Mouse (Mus musculus): ENCODE results near the gene Cds1. TPM values are rescaled to one million over a fixed set of nuclear protein-coding genes. Genes with fewer than 3 reads are reported as not detected.

The Cds1 gene
- polyA plus RNA-seq, 1 experiment from 2014 or later: 3.6 TPM

DNA sequence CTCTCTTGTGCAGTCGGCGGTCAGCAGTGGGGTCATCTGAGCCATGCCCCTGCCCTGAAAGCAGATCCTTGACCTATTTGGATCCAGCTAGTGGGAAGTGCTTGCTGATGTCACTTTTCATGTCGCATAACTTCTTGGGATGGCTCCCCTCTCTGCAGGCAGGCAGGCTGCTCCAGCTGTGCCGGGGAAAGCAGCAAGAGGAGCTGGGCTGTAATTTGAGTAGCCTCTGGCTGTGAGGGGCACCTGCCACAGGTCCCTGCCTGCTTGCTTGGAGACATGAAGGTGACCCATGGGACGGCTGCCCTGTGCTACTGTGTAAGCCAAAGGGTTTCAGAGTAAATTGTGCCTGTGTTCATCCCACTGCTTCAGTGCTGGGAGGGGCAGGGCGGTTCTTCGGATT, 54.9 kb downstream of the Cds1 start:
- ATAC-seq (ENCODE audit: low FRiP score): no peak
- H3K9ac ChIP-seq: no peak overlapping the region
- no peaks in the 10 kb centered on the region for H3K36me3 ChIP-seq
- no peak overlapping the region for H3K4me2 ChIP-seq
- H3K4me3 ChIP-seq: no peak overlapping the region
- H3K9me3 ChIP-seq: no peaks in the 10 kb centered on the region
- peaks cover 14% of the 10 kb centered on the region; the same call in 1 of the 2 replicates for H3K27me3 ChIP-seq
- no peak overlapping the region for H3K27ac ChIP-seq
- 13% methylated on average over 7 of the region's 7 CpGs for WGBS
- H3K4me1 ChIP-seq (replicated peaks): 0 out of 2 replicates have a peak, but pooled peaks cover 2% of the 10 kb centered on the region

DNA sequence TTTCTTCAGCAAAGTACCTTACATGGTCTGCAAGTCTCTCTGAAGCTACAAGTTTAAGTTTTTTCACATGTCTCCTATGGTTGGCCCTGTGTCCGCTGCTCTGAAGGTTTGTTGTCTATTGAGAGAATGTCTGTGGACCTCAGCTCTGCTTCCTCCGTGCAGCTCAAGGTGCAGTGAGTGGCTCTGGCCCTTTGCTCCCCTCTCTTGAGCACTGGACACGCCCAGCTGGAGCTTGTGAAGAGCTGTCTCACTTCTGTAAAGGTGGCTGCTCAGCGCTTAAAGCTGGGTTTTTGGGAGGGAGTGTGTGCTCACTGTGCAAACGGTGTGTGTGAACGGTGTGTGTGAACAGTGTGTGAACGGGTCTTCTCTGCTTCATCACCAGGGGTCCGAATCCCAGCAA, 56.1 kb downstream of the Cds1 start:
- Histone ChIP-seq H3K4me3 (no peak overlapping the region), H3K4me1 (replicated peaks) (peaks cover 11% of the 10 kb centered on the region), H3K9ac (no peak overlapping the region), H3K36me3 (no peaks in the 10 kb centered on the region), H3K27me3 (peaks cover 14% of the 10 kb centered on the region; the same call in 1 of the 2 replicates), H3K9me3 (no peaks in the 10 kb centered on the region), H3K27ac (no peak overlapping the region), H3K4me2 (no peak overlapping the region)
- WGBS: 68% methylated on average over 8 of the region's 8 CpGs
- ATAC-seq (ENCODE audit: low FRiP score): no peak

DNA sequence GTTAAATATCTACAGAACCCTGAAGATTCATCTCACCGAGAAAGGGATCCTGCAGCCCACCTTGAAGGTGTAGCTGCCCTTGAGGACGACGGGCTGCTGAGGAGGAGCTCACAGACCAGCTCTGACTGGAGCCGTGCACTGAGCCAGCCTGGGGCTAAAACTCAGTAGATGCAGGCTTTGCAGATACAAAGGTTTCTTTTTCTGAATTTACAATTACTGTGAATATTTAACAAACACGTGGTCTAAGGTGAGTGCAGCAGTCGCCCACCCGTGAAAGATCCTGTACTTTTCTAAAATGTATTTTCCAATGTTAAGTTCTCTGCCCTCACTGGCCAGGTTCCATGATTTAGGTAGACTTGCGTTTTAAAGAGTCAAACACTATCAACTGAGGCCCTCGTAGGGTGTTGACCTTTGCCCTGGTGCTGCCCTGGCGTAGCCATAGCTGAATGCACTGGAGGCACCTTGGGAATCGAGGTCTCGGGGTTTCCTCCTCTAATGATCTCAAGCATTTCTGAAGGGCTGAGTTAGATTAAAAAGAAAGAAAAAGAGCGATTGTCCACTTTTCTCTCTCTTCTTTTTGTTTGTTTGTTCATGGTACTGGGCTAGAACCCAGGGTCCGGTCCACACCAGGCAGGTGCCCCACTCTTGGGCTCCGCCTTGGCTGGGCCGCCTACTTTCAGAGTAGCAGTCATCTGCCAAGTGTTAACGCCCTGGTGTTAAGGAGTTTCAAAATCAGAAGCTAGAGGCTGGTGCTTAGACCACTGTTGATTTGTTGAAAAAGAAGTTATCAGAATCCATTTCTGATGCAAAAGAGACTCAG, 56.8 kb downstream of the Cds1 start:
- Histone ChIP-seq H3K9ac (no peak overlapping the region), H3K4me3 (no peak overlapping the region), H3K27ac (no peak overlapping the region), H3K4me1 (replicated peaks) (peaks cover 16% of the 10 kb centered on the region), H3K36me3 (no peaks in the 10 kb centered on the region), H3K4me2 (no peak overlapping the region), H3K9me3 (no peaks in the 10 kb centered on the region), H3K27me3 (peaks cover 14% of the 10 kb centered on the region; the same call in 1 of the 2 replicates)
- no peak for ATAC-seq (ENCODE audit: low FRiP score)
- 69% methylated on average over 17 of the region's 17 CpGs for WGBS

DNA sequence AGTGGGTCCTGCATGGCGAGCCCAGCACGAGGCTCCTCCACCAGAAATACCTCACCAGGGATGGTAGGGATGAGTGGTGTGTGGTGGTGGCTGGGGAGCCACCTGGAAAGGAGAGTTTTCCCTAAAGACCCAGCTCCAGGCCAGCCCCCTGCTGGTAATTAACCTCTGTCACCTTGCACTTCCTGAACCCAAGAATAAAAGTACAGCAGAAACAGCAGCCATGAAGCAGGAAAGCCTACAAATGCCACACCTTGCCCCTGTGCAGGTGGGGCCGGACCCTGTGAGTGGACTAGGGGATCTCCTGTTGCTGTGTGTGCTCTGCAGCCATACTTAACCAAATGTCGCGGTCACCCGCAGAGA, 57.4 kb downstream of the Cds1 start:
- 41% methylated on average over 6 of the region's 6 CpGs for WGBS
- H3K9me3 ChIP-seq: no peaks in the 10 kb centered on the region
- ATAC-seq (ENCODE audit: low FRiP score): no peak
- no peak overlapping the region for H3K4me3 ChIP-seq
- no peaks in the 10 kb centered on the region for H3K36me3 ChIP-seq
- H3K9ac ChIP-seq: no peak overlapping the region
- no peak overlapping the region for H3K4me2 ChIP-seq
- peaks cover 14% of the 10 kb centered on the region; the same call in 1 of the 2 replicates for H3K27me3 ChIP-seq
- H3K27ac ChIP-seq: no peak overlapping the region
- H3K4me1 ChIP-seq (replicated peaks): peaks cover 22% of the 10 kb centered on the region

DNA sequence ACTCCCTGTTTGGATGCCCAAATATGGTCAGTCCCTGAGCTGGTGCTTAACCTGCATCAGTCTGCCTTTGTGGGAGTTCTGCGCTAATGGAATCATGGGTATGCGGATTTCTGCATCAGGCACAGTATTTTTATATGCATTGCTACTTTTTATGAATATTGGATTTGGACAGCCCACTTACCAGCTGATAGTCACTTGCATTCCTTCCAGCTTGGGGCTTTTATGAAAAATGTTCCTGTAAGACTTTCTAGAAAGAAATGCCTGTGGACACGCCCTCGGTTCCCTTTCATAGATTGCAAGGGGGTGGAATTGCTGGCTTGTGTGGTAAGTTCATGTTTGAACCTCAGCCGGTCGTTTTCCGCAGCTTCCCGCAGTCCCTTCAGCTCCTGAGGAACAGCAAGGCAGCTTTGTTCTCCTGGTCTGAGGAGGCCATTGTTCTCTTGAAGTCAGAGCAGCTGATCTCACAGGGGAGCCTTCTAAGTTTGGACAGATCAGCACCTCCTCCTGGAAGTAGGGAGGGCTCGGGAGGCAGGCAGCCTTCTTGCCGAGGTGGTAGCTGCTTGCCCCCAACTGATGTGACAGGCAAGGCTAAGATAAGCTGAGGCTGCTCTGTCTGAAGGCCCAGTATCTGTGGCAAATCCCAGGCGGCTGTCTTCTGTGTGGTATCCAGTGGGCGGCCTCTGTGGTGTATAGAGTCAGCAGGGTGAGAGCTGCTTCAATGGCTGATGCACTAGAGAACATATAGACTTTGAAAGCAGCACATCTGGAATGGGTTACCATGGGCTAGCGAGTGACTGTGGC, 60.4 kb downstream of the Cds1 start:
- H3K9ac ChIP-seq: no peak overlapping the region
- H3K9me3 ChIP-seq: no peaks in the 10 kb centered on the region
- H3K4me2 ChIP-seq: no peak overlapping the region
- 0 out of 2 replicates have a peak overlapping the region, but pooled peaks have one; percentile 18 for H3K27ac ChIP-seq
- H3K27me3 ChIP-seq: peaks cover 14% of the 10 kb centered on the region; the same call in 1 of the 2 replicates
- no peak for ATAC-seq (ENCODE audit: low FRiP score)
- no peaks in the 10 kb centered on the region for H3K36me3 ChIP-seq
- no peak overlapping the region for H3K4me3 ChIP-seq
- H3K4me1 ChIP-seq (replicated peaks): peaks cover 23% of the 10 kb centered on the region
- 18% methylated on average over 13 of the region's 13 CpGs for WGBS

DNA sequence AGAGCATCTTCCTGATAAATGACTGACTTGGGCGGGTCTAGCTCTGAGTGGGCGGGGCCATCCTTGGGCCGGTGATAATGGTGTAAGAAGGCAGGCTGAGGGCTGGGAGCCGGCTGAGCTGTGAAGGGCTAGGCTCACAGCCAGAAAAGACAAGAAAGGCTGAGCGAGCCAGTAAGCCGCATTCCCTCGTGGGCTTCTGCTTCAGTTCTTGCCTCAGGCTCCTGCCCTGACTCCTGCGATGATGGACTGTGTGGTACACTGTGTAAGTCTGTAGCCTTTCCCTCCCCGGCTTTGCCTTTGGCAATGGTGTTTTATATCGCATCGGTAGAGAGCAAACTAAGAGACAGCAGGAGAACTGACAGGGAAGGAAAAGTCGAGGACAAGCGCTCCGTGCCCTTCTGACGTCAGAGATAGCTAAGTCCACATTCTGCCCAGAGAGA, 61.6 kb downstream of the Cds1 start:
- peak; percentile 70 for ATAC-seq (ENCODE audit: low FRiP score)
- Histone ChIP-seq H3K4me1 (replicated peaks) (peaks cover 23% of the 10 kb centered on the region), H3K27me3 (peaks cover 12% of the 10 kb centered on the region; the same call in 1 of the 2 replicates), H3K27ac (no peak overlapping the region), H3K9me3 (no peaks in the 10 kb centered on the region), H3K36me3 (peaks cover 5% of the 10 kb centered on the region), H3K9ac (peak overlapping the region; percentile 60; the same call in 1 of the 2 replicates), H3K4me3 (peak overlapping the region; percentile 15), H3K4me2 (peak overlapping the region; percentile 43)
- WGBS: 3% methylated on average over 15 of the region's 15 CpGs

DNA sequence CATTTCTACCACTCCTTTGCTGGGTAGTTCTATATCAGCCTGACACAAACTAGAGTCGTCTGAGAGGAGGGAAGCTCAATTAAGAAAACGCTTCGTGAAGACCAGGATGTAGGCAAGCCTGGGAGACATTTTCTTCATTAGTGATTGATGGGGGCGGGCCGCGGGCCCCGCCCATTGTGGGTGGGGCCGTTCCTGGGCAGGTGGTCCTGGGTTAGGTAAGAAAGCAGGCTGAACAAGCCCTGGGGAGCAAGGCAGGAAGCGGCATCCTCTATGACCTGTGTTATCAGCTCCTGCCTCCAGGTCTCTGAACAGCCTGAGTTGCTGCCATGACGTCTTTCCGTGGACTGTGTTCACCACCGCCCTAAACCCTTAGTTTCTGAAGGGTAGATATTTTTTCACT, 62.5 kb downstream of the Cds1 start:
- Histone ChIP-seq H3K9ac (no peak overlapping the region), H3K36me3 (peaks cover 14% of the 10 kb centered on the region), H3K27me3 (peaks cover 7% of the 10 kb centered on the region; the same call in 1 of the 2 replicates), H3K4me2 (no peak overlapping the region), H3K4me3 (no peak overlapping the region), H3K4me1 (replicated peaks) (peaks cover 23% of the 10 kb centered on the region), H3K27ac (no peak overlapping the region), H3K9me3 (no peaks in the 10 kb centered on the region)
- no peak for ATAC-seq (ENCODE audit: low FRiP score)
- WGBS: 44% methylated on average over 12 of the region's 12 CpGs

DNA sequence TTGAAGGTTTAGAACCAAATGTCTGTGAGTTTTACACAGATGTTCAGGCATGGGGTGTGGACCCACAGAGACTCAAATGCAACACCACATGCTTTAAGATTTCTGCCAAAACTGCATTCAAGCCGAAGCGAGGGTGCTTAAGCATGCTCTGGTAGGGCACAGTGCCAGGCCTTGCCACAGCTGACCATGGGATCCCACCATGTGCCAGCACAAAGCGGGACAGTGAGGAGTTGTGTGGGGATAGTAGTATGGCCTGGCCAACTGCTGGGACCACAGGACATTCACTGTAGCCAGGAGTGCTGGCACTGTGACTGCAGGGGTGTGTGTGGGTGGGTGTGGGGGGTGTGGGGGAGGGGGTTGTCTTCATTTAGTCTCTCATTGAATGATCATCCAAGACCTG, 64.0 kb downstream of the Cds1 start:
- no peak overlapping the region for H3K4me2 ChIP-seq
- no peaks in the 10 kb centered on the region for H3K9me3 ChIP-seq
- no peak for ATAC-seq (ENCODE audit: low FRiP score)
- no peak overlapping the region for H3K27ac ChIP-seq
- WGBS: 79% methylated on average over 3 of the region's 3 CpGs
- H3K36me3 ChIP-seq: peaks cover 23% of the 10 kb centered on the region
- H3K4me1 ChIP-seq (replicated peaks): peaks cover 23% of the 10 kb centered on the region
- H3K4me3 ChIP-seq: no peak overlapping the region
- no peak overlapping the region for H3K9ac ChIP-seq
- H3K27me3 ChIP-seq: no peaks in the 10 kb centered on the region

DNA sequence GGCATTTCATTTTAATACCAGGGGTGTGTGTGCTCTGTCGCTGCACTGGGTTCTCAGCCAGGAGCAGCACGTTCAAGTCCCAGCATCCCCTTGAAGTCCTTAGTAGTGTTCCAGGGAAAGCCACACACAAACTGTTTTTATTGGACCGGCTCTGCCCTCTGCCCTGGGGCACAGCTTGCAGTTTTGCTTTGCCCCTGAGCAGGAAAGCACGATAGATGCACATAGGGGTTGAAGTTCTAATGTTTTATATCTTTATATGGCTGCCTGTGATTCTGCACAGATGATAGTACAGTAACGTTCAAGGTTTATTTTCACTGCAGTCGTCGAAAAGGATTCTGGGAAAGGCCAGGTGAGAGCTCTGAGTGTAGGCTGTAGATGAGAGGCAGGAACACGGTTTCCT, 65.2 kb downstream of the Cds1 start:
- ATAC-seq (ENCODE audit: low FRiP score): no peak
- Histone ChIP-seq H3K9me3 (no peaks in the 10 kb centered on the region), H3K4me2 (no peak overlapping the region), H3K4me3 (no peak overlapping the region), H3K4me1 (replicated peaks) (peaks cover 20% of the 10 kb centered on the region), H3K9ac (no peak overlapping the region), H3K27ac (no peak overlapping the region), H3K36me3 (peaks cover 31% of the 10 kb centered on the region), H3K27me3 (no peaks in the 10 kb centered on the region)
- 88% methylated on average over 8 of the region's 8 CpGs for WGBS

DNA sequence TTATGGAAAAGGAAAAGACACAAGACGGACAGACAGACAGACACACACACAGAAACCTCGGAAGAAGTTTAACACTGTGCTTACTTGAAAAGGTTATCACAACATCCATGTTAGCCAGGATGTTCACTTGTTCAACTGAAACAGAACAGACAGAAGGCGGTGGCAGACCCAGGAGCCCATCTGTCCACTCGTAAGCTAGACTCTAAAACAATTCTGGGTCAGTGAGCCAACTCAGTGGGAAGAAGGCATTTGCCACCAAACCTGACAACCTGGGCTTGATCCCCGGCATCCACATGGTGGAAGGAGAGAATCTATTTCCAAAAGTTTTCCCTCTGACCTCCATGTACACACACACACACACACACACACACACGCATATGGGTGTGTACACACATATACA, 67.1 kb downstream of the Cds1 start:
- Histone ChIP-seq H3K36me3 (peaks cover 48% of the 10 kb centered on the region), H3K9me3 (no peaks in the 10 kb centered on the region), H3K4me1 (replicated peaks) (peaks cover 6% of the 10 kb centered on the region), H3K4me2 (no peak overlapping the region), H3K9ac (no peak overlapping the region), H3K4me3 (no peak overlapping the region), H3K27ac (no peak overlapping the region), H3K27me3 (no peaks in the 10 kb centered on the region)
- 92% methylated on average over 6 of the region's 6 CpGs for WGBS
- no peak for ATAC-seq (ENCODE audit: low FRiP score)

DNA sequence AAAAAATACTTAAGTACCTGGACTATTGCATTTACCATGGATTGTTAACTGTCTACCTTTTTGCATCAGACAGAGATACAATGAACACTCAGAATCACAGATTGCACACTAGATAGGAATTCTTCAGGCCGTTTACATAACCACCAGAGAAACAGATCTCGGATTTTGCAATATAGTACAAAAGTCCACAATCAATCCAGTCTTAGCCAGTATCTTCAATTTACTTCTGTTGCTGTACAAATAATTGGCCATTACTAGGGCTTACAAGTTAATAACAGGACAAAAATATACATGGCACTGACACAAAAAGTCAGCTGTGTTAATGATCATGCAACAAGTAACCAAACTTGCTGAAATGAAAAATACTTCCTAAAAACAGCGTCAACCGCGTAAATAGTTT, 68.1 kb downstream of the Cds1 start:
- Histone ChIP-seq H3K27me3 (no peaks in the 10 kb centered on the region), H3K36me3 (peaks cover 58% of the 10 kb centered on the region), H3K9ac (no peak overlapping the region), H3K4me2 (no peak overlapping the region), H3K4me1 (replicated peaks) (no peaks in the 10 kb centered on the region), H3K9me3 (no peaks in the 10 kb centered on the region), H3K4me3 (no peak overlapping the region), H3K27ac (no peak overlapping the region)
- no peak for ATAC-seq (ENCODE audit: low FRiP score)
- WGBS: 93% methylated on average over 5 of the region's 5 CpGs

DNA sequence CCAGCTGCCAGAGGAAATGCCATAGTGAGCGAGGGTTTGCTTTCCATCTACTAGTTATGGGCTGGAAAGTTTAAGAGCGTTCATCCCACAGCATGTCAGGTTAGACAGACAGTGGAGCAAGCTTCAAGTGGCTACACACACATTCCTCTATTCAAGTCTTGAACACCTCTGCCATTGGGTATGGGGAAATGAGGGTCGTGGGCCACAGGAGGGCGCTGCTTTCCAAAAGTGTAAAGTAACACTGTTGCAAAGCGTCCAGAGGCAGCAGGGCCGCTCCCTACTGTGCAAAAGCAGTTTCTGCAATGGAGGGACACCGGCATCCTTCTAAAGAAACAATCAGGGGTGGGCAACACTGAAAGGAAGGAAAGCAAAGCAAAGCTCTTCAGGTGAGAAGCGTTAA, 68.9 kb downstream of the Cds1 start:
- Histone ChIP-seq H3K9ac (no peak overlapping the region), H3K27ac (no peak overlapping the region), H3K4me2 (no peak overlapping the region), H3K9me3 (no peaks in the 10 kb centered on the region), H3K4me3 (no peak overlapping the region), H3K4me1 (replicated peaks) (no peaks in the 10 kb centered on the region), H3K36me3 (peaks cover 67% of the 10 kb centered on the region), H3K27me3 (no peaks in the 10 kb centered on the region)
- no peak for ATAC-seq (ENCODE audit: low FRiP score)
- WGBS: 62% methylated on average over 8 of the region's 8 CpGs
